Mouse (Mus musculus) G1E (cell line): ENCODE data around the gene Lmntd1.

Experiments
- CTCF ChIP-seq: IDR thresholded peaks from 2 replicates; pipeline ENCODE4 v1.5.1; 2012; ENCODE audit warnings: low read depth, low read length, inconsistent platforms, mixed read lengths
- GATA1 ChIP-seq: IDR thresholded peaks from 2 replicates; pipeline ENCODE4 v1.6.1; 2012; ENCODE audit warnings: borderline replicate concordance, low read length, inconsistent platforms, mixed read lengths
- TAL1 ChIP-seq: conservative IDR thresholded peaks from 2 replicates; pipeline ENCODE4 v1.6.1; 2012; ENCODE audit warnings: low read depth, low read length, inconsistent platforms, mixed read lengths

- no peak for TF ChIP-seq CTCF
- TF ChIP-seq TAL1, result no peak
- no peak for TF ChIP-seq GATA1
These were observed 196.2 kb downstream of the Lmntd1 start for GRCm38 (mm10) chr6:145417720-145418440.
